Mouse (Mus musculus): Measurements from ENCODE around the gene Crisp2. TPM values are rescaled to one million over a fixed set of nuclear protein-coding genes. Genes with fewer than 3 reads are reported as not detected.

The Crisp2 gene
- total RNA-seq, 4 experiments from 2014 or later: not detected

- no peak for DNase-seq (ENCODE audit: low spot score in 2 of 2)
Measured at GRCm38 (mm10) chr17:40716273-40716672, 90.5 kb downstream of the Crisp2 start.

Other genes with a start within 250 kb of the Crisp2 start
- gene Esp6, start 245.5 kb downstream of the Crisp2 start, total RNA-seq (2022): not detected
- not detected for gene Esp4, start 208.4 kb downstream of the Crisp2 start, total RNA-seq (2022)
- gene Esp3, start 174.9 kb downstream of the Crisp2 start, total RNA-seq (2022): not detected
- gene Esp1, start 79.9 kb downstream of the Crisp2 start, total RNA-seq (2022): not detected
- gene Rhag, start 4.1 kb upstream of the Crisp2 start, total RNA-seq (2022): not detected
- gene 9130008F23Rik, start 73.6 kb upstream of the Crisp2 start, total RNA-seq (2022): under 1 TPM in 1 of 4 experiments, not detected in 3; 0.26 TPM
- gene Glyatl3, start 107.3 kb upstream of the Crisp2 start, total RNA-seq (2022): not detected
- 10 to 100 TPM; 50.0 to 54.6 (median 50.6) TPM for gene Mut, start 127.7 kb upstream of the Crisp2 start, total RNA-seq (2022)
- gene Cenpq, start 128.0 kb upstream of the Crisp2 start, total RNA-seq (2022): 1 to 10 TPM; 3.8 to 4.7 (median 4.3) TPM